Mouse (Mus musculus) stomach, adult 2 months (tissue): ENCODE measurements around the gene Gm10310. TPM values are rescaled to one million over a fixed set of nuclear protein-coding genes. Genes with fewer than 3 reads are reported as not detected.

Source experiments
- polyA plus RNA-seq: library from polyadenylated mRNA; depleted of rRNA; stranded (reverse); fragments of >200 nt; gene quantifications from 2 replicates; pipeline ENCODE4 v1.2.3, GENCODE M21; 2012; rRNA removed

The Gm10310 gene
- not detected in 2 replicates for polyA plus RNA-seq

GRCm38 (mm10) chr10:129984962-129985361, at the start of gene Gm10310:
Gm10310 (minus strand) TSS chr10:129985062.

GRCm38 (mm10) chr10:130030048-130030447, 45.2 kb upstream of the Gm10310 start, which contains the start of gene Olfr821:
Olfr821 (plus strand) TSS chr10:130030348.

GRCm38 (mm10) chr10:130012321-130012720, 27.5 kb upstream of the Gm10310 start, which contains the start of gene Olfr820:
Olfr820 (plus strand) TSS chr10:130012621.

GRCm38 (mm10) chr10:129976040-129976439, 8.8 kb downstream of the Gm10310 start, which contains the start of gene Olfr247:
Olfr247 (minus strand) TSS chr10:129976140.

GRCm38 (mm10) chr10:129967166-129967565, 17.7 kb downstream of the Gm10310 start, which contains the start of gene Olfr819:
Olfr819 (minus strand) TSS chr10:129967266.

DNA sequence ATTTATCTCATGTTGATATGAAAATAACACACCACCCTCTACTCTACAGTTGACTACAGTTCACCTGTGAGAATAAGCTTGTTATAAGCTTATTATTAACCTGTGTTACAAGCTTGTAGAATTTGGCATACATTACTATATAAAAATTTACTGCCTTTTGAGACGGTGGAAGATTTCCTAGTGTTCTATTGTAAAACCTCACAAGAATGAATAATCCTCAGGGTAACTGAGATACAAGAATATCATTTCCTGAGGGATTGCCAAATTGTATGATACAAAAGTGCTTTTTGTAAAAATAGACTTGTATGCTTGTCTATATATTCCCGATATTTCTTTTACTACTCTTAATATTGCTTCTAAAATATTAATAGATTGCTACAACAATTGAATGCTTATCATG, 35.9 kb downstream of the Gm10310 start, which contains the start of gene Olfr818:
Gene Olfr818 (minus strand): TSS at position 101 of the 400 bp plus-strand sequence.

Other genes with a start within 250 kb of the Gm10310 start
- gene Olfr806, start 243.1 kb downstream of the Gm10310 start, polyA plus RNA-seq = not detected in 2 replicates
- not detected in 2 replicates for gene Olfr807, start 227.3 kb downstream of the Gm10310 start, polyA plus RNA-seq
- gene Olfr808, start 219.6 kb downstream of the Gm10310 start, polyA plus RNA-seq = not detected in 2 replicates
- gene Olfr809, start 210.4 kb downstream of the Gm10310 start, polyA plus RNA-seq = not detected in 2 replicates
- gene Olfr810, start 190.1 kb downstream of the Gm10310 start, polyA plus RNA-seq = not detected in 2 replicates
- gene Olfr811, start 180.7 kb downstream of the Gm10310 start, polyA plus RNA-seq = not detected in 2 replicates
- gene Olfr812, start 139.0 kb downstream of the Gm10310 start, polyA plus RNA-seq = not detected in 2 replicates
- gene Olfr813, start 129.7 kb downstream of the Gm10310 start, polyA plus RNA-seq = not detected in 2 replicates
- not detected in 2 replicates for gene Olfr814, start 105.2 kb downstream of the Gm10310 start, polyA plus RNA-seq
- not detected in 2 replicates for gene Olfr815, start 79.2 kb downstream of the Gm10310 start, polyA plus RNA-seq
- gene Olfr816, start 69.5 kb downstream of the Gm10310 start, polyA plus RNA-seq = not detected in 2 replicates
- not detected in 2 replicates for gene Olfr818, start 36.0 kb downstream of the Gm10310 start, polyA plus RNA-seq
- gene Olfr819, start 17.8 kb downstream of the Gm10310 start, polyA plus RNA-seq = not detected in 2 replicates
- gene Olfr247, start 8.9 kb downstream of the Gm10310 start, polyA plus RNA-seq = not detected in 2 replicates
- gene Olfr820, start 27.6 kb upstream of the Gm10310 start, polyA plus RNA-seq = not detected in 2 replicates
- not detected in 2 replicates for gene Olfr821, start 45.3 kb upstream of the Gm10310 start, polyA plus RNA-seq
- gene Olfr822, start 86.1 kb upstream of the Gm10310 start, polyA plus RNA-seq = not detected in 2 replicates
- not detected in 2 replicates for gene Olfr823, start 130.3 kb upstream of the Gm10310 start, polyA plus RNA-seq
- not detected in 2 replicates for gene Olfr824, start 144.9 kb upstream of the Gm10310 start, polyA plus RNA-seq
- not detected in 2 replicates for gene Olfr825, start 181.7 kb upstream of the Gm10310 start, polyA plus RNA-seq
- gene Olfr826, start 199.1 kb upstream of the Gm10310 start, polyA plus RNA-seq = not detected in 2 replicates
- not detected in 2 replicates for gene Olfr827, start 229.3 kb upstream of the Gm10310 start, polyA plus RNA-seq